Mouse (Mus musculus): ENCODE measurements around the gene Htt.

Gene Htt

GRCm38 (mm10) chr5:34889252-34889651 is 127.7 kb downstream of the Htt start:
- DNase-seq (ENCODE audit: low spot score in 2 of 2) = no peak

GRCm38 (mm10) chr5:34896697-34897453 is 135.3 kb downstream of the Htt start:
- no peak for DNase-seq (ENCODE audit: low spot score in 2 of 2)

- no peak for DNase-seq (ENCODE audit: low spot score in 2 of 2)
These were observed 138.4 kb downstream of the Htt start for GRCm38 (mm10) chr5:34899787-34900469.

GRCm38 (mm10) chr5:34902371-34902770 is 140.8 kb downstream of the Htt start:
- no peak for DNase-seq (ENCODE audit: low spot score in 2 of 2)

GRCm38 (mm10) chr5:34902811-34903385 is 141.4 kb downstream of the Htt start:
- peak in 1 of 2 experiments; percentile 51 for DNase-seq (ENCODE audit: low spot score in 2 of 2)

GRCm38 (mm10) chr5:34904412-34904811 is 142.9 kb downstream of the Htt start:
- no peak for DNase-seq (ENCODE audit: low spot score in 2 of 2)

GRCm38 (mm10) chr5:34907230-34907629 is 145.7 kb downstream of the Htt start:
- no peak for DNase-seq (ENCODE audit: low spot score in 2 of 2)

GRCm38 (mm10) chr5:34907910-34908725 is 146.6 kb downstream of the Htt start, which contains the start of gene Msantd1:
Msantd1 (plus strand) TSS chr5:34908012.
- DNase-seq (ENCODE audit: low spot score in 2 of 2) = no peak

GRCm38 (mm10) chr5:34908726-34909633 is 147.4 kb downstream of the Htt start:
- DNase-seq (ENCODE audit: low spot score in 2 of 2) = no peak

- no peak for DNase-seq (ENCODE audit: low spot score in 2 of 2)
These were observed 148.3 kb downstream of the Htt start for GRCm38 (mm10) chr5:34909634-34910503.

GRCm38 (mm10) chr5:34910504-34910815 is 148.9 kb downstream of the Htt start:
- DNase-seq (ENCODE audit: low spot score in 2 of 2) = no peak

GRCm38 (mm10) chr5:34915801-34916200 is 154.3 kb downstream of the Htt start:
- DNase-seq (ENCODE audit: low spot score in 2 of 2) = peak; percentile 47 to 77

GRCm38 (mm10) chr5:34917234-34917655 is 155.7 kb downstream of the Htt start:
- DNase-seq (ENCODE audit: low spot score in 2 of 2) = no peak

GRCm38 (mm10) chr5:34918785-34919184 is 157.2 kb downstream of the Htt start:
- no peak for DNase-seq (ENCODE audit: low spot score in 2 of 2)

- no peak for DNase-seq (ENCODE audit: low spot score in 2 of 2)
These were observed 161.0 kb downstream of the Htt start for GRCm38 (mm10) chr5:34922531-34922930.

GRCm38 (mm10) chr5:34923920-34924319 is 162.4 kb downstream of the Htt start:
- no peak for DNase-seq (ENCODE audit: low spot score in 2 of 2)

- DNase-seq (ENCODE audit: low spot score in 2 of 2) = no peak
These were observed 163.0 kb downstream of the Htt start for GRCm38 (mm10) chr5:34924519-34924918.

GRCm38 (mm10) chr5:34927648-34928047 is 166.1 kb downstream of the Htt start:
- DNase-seq (ENCODE audit: low spot score in 2 of 2) = no peak

GRCm38 (mm10) chr5:34930151-34930975 is 168.8 kb downstream of the Htt start:
- DNase-seq (ENCODE audit: low spot score in 2 of 2) = no peak
